Mouse (Mus musculus): Measurements from ENCODE around the gene Wnt10a. TPM values are rescaled to one million over a fixed set of nuclear protein-coding genes. Genes with fewer than 3 reads are reported as not detected.

Gene Wnt10a
- total RNA-seq, 2 experiments from 2014 or later, result 2.7 to 3.4 TPM

DNA sequence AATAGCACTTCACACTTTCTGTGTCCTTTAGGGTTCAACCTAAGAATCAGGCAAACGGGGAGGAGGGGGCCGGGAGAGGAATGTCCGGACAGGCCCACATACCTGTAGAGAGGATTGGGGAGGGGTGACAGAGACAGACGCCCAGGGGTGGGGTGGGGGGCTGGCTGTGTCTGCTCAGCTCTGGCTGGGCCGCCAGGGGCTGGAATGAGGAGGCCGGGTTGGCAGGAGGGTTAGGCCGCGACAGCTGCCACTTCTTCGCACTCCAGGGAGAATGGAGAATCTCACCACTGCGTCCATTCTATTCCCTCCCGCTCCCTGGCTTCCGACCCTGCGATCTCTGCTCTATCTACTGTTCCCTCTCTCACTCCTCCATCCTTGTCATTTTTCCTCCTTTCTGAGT is 7.8 kb upstream of the Wnt10a start:
- intact Hi-C loops (cut with DNase I), result no loop called here
- DNase-seq (ENCODE audit: low spot score in 2 of 2), result no peak

DNA sequence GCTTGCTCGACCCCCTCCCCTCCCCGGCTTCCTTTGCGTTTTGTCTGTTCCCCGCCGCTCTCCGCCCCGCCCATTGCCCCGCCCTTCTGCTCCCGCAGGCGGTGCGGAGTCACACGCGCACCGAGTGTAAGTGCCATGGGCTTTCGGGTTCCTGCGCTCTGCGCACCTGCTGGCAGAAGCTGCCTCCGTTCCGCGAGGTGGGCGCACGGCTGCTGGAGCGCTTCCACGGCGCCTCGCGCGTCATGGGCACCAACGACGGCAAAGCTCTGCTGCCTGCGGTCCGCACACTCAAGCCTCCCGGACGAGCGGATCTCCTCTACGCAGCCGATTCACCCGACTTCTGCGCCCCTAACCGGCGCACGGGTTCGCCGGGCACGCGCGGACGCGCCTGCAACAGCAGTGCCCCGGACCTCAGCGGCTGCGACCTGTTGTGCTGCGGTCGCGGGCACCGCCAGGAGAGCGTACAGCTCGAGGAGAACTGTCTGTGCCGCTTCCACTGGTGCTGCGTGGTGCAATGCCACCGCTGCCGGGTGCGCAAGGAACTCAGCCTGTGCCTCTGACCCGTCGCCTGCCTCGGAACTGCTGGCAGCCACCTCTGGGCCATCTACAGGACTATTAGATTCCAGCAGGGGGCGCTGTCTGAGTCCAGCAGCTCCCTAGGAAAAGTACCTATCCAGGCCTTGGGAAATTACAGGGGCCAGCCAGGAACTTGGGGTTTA is 7.1 kb upstream of the Wnt10a start:
- intact Hi-C loops (cut with DNase I), result no loop called here
- DNase-seq (ENCODE audit: low spot score in 2 of 2), result peak in 1 of 2 experiments; percentile 52

DNA sequence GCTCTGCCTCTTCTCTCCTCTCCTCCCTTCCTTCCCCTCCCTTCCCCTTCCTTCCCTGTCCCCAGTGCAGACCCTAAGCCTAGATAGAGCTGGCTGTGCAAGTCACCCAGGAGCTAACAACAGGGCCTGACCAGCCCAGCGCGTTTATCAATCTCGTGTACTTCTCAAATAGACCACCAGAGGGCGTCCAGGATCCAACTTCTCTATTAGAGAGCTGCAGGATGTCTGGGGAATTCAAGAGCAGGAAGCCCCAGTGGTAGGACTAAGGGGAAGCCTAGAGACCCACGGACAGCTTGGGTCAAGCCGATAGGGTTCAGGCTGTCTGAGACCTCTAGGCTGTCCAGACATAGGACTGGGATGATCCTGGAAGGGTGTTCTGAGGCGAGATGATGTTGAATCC is 3.5 kb upstream of the Wnt10a start:
- intact Hi-C loops (cut with DNase I), result loop anchor here (2.0 kb wide), 1 partner anchor 21 kb away; no protein-coding TSS in a partner anchor
- DNase-seq (ENCODE audit: low spot score in 2 of 2), result peak; percentile 90 to 93

DNA sequence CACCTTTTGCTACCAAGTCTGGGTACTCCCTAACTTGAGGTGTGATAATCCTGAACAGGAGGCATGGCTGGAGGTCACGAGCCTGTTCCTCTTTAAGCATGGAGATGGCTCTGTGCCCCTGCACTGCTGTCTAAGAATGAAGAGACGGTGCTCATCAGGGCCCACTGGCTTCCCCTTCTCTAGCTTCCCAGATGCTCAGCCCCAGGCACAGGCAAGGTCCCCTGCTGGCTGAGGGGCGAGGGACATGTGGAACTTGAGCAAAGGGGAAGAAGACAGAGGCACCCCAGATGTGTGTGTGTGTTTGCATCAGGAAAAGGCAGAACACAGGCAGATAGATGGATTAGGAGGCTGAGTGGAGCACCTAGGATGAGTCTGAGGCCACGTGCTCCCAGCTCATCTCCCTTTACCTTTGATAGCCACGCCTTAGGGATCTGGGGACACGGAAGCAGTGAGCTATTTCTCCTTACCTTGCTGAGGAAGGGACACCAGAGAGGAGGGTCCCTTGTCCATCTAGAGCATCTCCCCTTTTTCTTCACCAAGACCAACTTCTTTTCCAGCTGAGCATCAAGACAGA is 2.6 kb upstream of the Wnt10a start:
- intact Hi-C loops (cut with DNase I), result loop anchor here (2.0 kb wide), 1 partner anchor 20 kb away; no protein-coding TSS in a partner anchor
- no peak for DNase-seq (ENCODE audit: low spot score in 2 of 2)

DNA sequence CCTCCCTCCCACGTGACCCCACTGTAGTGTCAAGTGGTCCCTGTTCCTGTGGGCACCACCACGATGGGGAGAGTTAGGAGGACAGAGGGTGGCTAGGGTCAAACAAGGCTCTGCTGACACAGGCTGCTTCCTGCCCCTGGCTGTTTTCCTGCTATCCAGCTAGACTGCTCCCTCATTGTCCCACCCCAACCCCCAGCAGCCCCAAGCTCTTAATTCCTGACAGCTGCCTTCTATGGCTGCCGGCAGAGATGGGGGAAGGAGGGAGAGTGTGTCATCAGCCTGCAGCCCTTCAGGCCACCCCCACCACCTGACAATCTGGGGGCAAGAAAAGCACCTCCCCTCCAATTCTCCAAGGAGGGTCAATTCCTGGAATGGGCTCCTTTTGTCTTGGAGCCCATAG is 1.2 kb upstream of the Wnt10a start:
- DNase-seq (ENCODE audit: low spot score in 2 of 2), result no peak
- intact Hi-C loops (cut with DNase I), result no loop called here

DNA sequence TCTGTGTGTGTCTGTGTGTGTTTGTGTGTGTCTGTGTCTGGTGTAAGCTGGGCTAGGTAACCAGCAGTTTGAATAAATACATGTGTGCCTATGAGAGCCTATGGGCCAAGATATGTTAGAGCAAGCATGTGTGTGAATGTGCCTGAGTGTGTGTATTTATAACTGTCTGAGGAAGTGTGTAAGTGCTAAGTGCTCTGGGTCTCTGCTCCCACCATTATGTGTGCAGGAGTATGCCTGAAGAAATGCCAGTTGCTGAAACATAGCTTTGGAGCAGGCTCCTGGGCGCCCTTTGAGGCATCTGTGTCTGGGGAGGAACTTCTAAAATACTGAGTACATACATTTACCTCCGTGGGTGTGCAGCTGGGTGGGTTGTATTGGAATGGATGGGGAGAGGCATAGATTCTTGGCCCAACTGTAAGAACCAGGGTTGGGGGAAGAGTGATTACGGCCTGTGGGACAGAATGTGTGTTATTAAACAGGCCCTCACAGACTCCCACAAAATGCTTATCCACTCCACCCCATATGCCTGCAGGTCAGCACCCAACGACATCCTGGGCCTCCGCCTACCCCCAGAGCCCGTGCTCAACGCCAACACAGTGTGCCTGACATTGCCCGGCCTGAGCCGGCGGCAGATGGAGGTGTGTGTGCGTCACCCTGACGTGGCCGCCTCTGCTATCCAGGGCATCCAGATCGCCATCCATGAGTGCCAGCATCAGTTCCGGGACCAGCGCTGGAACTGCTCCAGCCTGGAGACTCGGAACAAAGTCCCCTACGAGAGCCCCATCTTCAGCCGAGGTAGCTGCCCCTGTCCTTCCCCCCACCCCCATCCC is 1.7 kb downstream of the Wnt10a start:
- intact Hi-C loops (cut with DNase I), result no loop called here
- no peak for DNase-seq (ENCODE audit: low spot score in 2 of 2)

DNA sequence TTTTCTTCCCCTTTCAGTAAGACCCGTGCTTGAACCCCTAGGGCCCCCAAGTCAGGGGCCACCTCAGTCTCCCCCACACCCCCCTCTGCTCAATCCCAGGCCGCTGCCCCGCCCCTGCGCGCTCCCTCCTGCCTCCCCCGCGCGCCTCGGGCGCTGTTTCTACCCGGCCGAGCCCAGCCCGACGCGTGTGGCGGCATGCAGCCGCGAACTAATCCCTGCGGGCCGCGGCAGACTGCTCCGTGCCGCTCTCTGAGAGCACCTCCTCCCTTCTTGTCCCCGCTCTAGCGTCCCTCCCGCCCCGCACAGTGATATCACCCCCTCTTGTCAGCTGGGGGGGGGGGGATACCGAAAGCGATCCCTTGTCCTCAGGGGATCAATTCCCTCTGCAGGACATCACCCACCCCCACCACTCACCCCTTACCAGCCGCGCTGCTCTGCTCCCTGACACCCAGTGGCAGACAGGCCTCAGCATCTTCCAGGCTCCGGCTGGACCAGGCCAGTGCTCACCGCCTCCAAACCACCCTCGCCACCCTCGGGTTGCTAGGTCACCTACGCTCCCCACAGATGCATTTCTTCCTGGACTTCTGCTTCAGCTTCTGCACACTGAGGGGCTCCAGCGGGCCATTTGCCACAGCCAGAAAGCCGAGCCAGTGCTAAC is 3.3 kb downstream of the Wnt10a start:
- intact Hi-C loops (cut with DNase I), result no loop called here
- DNase-seq (ENCODE audit: low spot score in 2 of 2), result no peak

DNA sequence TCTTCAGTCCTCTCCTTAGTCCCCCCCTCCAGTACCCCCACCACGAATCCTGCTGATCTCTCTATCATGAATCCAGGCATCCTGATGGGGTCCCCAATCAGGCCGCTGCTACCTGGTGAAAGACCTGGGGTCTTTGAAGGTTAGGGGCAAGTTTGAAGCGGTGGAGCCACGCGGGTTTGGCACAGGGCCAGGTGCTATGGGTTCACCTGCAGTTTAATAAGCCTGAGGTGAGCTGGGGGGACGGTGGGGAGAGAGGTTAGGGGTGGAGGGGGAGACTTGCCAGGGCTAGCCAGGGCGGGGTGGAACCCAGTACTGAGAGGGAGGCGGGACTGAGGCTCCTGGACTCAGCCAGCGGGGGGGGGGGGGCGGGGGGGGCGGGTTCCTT is 3.8 kb downstream of the Wnt10a start:
- intact Hi-C loops (cut with DNase I), result no loop called here
- no peak for DNase-seq (ENCODE audit: low spot score in 2 of 2)

DNA sequence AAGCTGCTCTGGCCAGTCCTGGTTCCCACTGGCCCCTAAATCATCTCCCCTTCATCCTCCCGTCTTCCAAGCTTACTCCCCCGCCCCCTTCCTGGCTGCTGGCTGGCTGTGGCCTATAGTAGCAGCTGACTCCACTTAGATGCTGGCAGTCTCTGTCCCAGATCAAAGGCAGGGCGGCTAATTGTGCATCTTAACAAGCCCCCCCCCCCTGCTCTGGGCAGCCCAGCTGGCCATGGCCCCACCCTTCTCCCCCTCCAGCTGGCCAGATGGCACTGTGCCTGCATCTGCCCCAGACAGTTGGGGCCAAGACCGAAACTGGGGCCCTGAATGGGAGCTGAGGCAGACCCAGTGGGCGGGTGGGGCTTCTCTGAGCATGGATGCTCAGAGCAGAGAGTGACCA is 6.1 kb downstream of the Wnt10a start:
- intact Hi-C loops (cut with DNase I), result no loop called here
- peak in 1 of 2 experiments; percentile 44 for DNase-seq (ENCODE audit: low spot score in 2 of 2)

DNA sequence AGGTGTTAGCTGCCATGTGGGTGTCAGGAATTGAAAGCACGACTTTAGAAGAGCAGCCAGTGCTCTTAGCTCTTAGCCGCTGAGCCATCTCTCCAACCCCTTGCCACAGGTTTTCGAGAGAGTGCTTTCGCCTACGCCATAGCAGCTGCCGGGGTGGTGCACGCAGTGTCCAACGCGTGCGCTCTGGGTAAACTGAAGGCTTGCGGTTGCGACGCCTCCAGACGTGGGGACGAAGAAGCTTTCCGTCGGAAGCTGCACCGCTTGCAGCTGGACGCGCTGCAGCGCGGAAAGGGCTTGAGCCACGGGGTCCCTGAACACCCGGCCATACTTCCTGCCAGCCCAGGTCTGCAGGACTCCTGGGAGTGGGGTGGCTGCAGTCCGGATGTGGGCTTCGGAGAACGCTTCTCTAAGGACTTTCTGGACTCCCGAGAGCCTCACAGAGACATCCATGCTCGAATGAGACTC is 9.1 kb downstream of the Wnt10a start:
- peak; percentile 49 to 63 for DNase-seq (ENCODE audit: low spot score in 2 of 2)
- intact Hi-C loops (cut with DNase I), result no loop called here

DNA sequence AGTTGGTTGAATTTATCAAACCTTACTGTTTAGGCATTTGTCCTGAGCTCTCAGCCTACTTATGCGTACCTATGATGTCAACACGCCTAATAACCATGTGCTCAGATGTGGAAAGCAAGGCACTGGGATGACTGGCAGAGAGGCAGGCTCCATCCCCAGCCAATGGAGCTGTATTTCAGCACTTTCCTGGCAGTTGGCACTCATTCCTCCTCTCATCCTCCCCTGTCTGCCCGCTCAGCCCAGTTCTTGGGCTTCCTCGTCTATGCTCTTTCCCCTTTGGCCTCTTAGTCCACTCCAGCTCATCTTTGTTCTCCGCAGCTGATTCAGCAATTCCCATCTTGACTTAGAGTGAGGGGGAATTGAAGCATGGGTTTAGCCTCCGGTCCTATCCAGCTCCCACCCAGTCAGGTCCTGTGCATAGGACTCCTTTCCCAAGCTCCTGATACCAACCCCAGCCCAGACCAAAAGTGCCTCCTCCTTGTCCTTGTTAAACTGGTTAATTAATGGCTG is 10.4 kb downstream of the Wnt10a start:
- intact Hi-C loops (cut with DNase I), result no loop called here
- no peak for DNase-seq (ENCODE audit: low spot score in 2 of 2)

DNA sequence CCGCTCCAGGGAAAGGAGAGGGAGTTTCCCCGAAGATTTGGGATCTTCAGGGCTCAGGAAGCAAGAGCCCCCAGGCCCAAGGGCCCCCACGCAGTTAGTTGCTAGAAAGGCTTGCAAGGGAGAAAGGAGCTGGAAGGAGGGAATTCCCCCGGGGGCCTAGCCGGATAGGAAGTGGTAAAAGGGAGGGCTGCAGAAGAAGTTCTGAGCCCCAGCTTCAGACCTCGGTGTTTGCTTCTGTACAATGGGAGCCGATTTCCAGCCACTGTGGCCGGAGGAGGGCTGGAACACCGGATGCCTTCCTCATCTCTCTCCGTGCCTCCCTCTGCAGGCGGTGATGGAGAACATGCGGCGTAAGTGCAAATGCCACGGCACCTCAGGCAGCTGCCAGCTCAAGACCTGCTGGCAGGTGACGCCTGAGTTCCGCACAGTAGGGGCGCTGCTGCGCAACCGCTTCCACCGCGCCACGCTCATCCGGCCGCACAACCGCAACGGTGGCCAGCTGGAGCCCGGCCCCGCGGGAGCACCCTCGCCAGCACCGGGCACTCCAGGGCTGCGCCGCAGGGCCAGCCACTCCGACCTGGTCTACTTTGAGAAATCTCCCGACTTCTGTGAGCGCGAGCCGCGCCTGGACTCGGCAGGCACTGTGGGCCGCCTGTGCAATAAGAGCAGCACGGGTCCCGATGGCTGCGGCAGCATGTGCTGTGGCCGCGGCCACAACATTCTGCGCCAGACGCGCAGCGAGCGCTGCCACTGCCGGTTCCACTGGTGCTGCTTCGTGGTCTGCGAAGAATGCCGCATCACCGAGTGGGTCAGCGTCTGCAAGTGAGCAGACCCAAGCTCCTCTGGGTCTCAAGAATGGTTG is 11.7 kb downstream of the Wnt10a start:
- intact Hi-C loops (cut with DNase I), result no loop called here
- DNase-seq (ENCODE audit: low spot score in 2 of 2), result peak in 1 of 2 experiments; percentile 73

DNA sequence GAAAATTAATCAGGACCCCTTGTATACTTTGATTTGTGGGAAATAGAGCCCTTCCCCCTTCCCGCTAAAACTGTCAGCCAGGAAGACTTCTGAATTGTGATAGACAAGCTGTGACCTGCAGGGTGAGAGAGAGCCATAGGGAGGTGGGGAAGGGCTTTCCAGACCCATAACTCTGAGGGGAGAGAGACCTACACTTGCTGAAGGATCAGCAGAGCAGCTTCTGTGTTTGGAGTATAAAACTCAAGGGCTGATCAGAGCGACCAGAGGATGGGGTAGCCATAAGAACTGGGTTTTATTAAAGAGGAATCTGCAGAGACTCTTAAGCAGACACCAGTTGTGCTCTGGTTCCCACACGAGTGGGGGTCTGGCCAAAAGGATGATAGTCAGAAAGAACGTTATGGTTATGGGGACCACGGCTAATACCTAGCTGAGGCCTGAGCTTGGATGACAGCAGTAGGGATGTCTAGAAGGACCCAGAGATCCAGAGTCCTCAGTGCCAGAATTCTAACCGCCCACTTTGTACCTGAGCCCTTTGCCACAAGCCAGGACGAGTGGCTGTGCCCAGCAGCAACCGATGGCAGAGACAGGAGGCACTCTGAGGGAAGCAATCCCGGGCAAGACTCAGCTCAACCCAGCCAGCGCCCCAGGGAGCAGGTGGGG is 13.0 kb downstream of the Wnt10a start:
- intact Hi-C loops (cut with DNase I), result no loop called here
- DNase-seq (ENCODE audit: low spot score in 2 of 2), result no peak

DNA sequence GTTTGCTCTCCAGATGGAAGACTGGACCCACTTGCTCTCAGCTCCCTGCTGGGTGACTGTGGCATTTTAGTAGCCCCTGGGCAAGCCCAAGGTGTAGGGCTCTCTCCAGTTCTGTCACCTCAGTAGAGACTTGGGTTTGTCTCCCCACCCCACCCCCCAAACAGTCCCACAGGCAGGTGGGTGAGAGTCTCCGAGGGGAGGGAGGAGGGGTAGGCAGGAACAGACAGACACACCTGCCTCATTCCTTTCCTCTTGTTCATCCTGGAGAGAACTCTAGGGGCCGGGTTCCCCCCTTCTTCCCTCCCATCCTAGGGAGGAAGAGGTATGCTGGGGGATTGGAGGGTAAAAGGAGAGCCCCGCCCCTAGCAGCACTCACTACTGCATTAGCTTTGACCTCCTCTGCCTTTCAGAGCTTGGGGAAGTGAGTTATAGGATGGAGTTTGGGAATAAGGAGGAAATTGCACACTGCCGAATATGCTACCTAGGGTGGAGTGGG is 14.1 kb downstream of the Wnt10a start:
- no peak for DNase-seq (ENCODE audit: low spot score in 2 of 2)
- intact Hi-C loops (cut with DNase I), result no loop called here

DNA sequence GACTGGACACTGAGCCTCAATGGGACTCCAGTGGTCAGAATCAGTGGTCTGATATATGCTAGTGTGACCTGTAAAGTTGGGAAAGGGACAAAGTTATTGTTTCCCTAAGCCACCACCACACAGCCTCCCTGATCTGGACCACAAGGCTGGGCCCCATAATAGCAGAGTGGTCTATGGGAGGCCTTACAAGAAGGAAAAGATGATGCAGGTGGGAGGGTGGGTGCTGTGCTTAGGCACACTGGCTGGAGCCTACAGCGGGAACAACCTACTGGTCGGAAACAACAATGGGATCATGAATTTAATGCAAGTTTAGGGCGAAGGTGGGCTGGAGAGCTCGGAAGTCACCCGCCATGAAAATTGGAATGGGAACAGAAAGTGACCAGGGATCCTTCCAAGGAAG is 14.5 kb downstream of the Wnt10a start:
- no peak for DNase-seq (ENCODE audit: low spot score in 2 of 2)
- intact Hi-C loops (cut with DNase I), result no loop called here

DNA sequence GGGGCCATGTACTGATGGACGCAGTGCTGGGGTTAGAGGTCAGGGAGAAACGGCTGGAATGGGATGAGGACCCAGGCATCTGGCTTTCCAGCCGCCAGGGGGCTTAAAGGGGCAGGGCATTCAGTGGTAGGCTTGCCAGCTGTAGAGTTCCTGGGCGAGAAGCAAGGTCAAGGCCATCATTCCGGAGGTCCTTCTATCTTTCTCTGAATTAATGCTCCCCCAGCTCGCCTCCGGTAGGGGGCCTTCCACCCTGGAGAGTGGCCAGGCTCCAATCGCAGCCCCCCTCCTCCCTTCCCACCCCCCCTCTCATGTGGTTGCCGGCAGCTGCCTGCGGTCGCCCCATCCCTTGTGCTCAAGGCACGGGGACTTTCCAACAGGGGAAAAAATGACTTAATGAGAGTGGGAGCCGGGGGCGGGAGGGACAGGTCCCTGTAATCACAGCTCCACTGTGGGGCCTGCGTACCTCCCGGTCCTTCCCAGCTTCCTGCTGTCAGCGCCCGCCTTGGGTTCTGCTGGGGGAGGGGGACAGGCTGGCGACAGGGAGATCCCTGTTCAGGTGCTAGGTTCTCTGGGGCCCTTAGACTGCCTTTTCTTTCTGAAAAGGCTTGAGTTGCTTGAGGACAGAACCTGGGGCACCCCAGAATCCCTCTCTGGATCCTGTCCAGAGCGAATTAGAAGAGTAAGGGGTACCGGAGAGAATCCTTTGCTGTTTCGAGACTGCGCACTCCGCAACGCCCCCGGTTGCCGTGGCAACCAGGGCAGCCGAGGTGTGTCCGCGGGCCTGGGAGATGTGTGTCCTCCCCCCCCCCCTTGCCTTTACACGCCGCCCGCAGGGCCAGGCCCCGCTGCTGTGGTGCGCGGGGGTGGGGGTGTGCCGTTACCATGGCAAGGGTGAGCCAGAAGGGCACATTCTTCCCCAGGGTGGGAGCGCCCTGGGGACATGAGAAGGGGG is 15.3 kb downstream of the Wnt10a start:
- peak; percentile 68 to 80 for DNase-seq (ENCODE audit: low spot score in 2 of 2)
- intact Hi-C loops (cut with DNase I), result no loop called here

DNA sequence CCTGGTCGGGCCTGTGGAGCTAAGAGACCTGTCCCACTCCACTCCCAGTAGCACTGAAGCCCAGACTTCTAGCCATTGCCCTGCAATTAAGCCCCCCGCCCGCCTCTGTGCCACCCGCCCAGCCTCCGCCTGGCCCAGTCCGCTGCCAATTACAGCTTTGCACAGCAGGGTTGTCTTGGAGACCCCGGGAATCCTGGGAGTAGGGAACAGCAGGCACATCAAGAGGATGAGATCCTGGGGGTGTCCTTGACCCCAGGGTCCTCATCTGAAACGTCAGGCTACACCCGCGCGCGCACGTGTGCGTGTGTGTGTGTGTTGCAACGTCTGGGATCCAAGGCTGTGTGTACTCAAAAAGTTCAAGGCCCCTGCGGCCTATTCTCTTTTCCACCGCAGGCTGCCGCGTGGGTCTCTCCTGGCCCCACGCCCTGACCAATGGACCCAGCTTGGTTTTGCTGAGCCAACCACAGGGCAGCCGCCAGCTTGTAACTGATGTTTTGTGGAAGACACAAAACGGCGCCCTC is 16.3 kb downstream of the Wnt10a start:
- intact Hi-C loops (cut with DNase I), result loop anchor here (2.0 kb wide), 1 partner anchor 19 kb away; no protein-coding TSS in a partner anchor
- DNase-seq (ENCODE audit: low spot score in 2 of 2), result no peak
